Mouse (Mus musculus) spleen, postnatal 36 days (tissue): ENCODE data around the gene Pan3.

Experiments used
- DNase-seq, 2 experiments: peaks; one replicate each; pipeline ENCODE4 v3.0.0; 2022; ENCODE audit warnings: low spot score in 2 of 2, mixed read lengths in 1 of 2

The Pan3 gene

GRCm38 (mm10) chr5:147429535-147430305 lies at the start of gene Pan3:
TSS of gene Pan3 (plus strand) at chr5:147430161.
- peak; percentile 93 to 97 for DNase-seq

- DNase-seq = no peak
Observed at GRCm38 (mm10) chr5:147381396-147381795, 48.6 kb upstream of the Pan3 start.

- no peak for DNase-seq
Observed at GRCm38 (mm10) chr5:147386865-147387264, 43.1 kb upstream of the Pan3 start.

GRCm38 (mm10) chr5:147388376-147389008 lies 41.5 kb upstream of the Pan3 start:
- DNase-seq = no peak

- DNase-seq = no peak
Observed at GRCm38 (mm10) chr5:147389052-147389451, 40.9 kb upstream of the Pan3 start.

GRCm38 (mm10) chr5:147390772-147391171 lies 39.2 kb upstream of the Pan3 start:
- no peak for DNase-seq

GRCm38 (mm10) chr5:147392667-147393213 lies 37.2 kb upstream of the Pan3 start:
- DNase-seq = no peak

GRCm38 (mm10) chr5:147395050-147395449 lies 34.9 kb upstream of the Pan3 start:
- no peak for DNase-seq

- DNase-seq = peak; percentile 51 to 63
Observed at GRCm38 (mm10) chr5:147399843-147400504, 30.0 kb upstream of the Pan3 start, which contains the start of gene Flt3. TSS of gene Flt3 (minus strand) at chr5:147400489.

- no peak for DNase-seq
Observed at GRCm38 (mm10) chr5:147400505-147400979, 29.4 kb upstream of the Pan3 start.

- DNase-seq = no peak
Observed at GRCm38 (mm10) chr5:147401024-147401423, 28.9 kb upstream of the Pan3 start.

- DNase-seq = no peak
Observed at GRCm38 (mm10) chr5:147402505-147402904, 27.5 kb upstream of the Pan3 start.

- DNase-seq = peak; percentile 50 to 53
Observed at GRCm38 (mm10) chr5:147406135-147406534, 23.8 kb upstream of the Pan3 start.

- DNase-seq = no peak
Observed at GRCm38 (mm10) chr5:147408731-147409130, 21.2 kb upstream of the Pan3 start.

- DNase-seq = no peak
Observed at GRCm38 (mm10) chr5:147410585-147410984, 19.4 kb upstream of the Pan3 start.

GRCm38 (mm10) chr5:147417986-147418385 lies 12.0 kb upstream of the Pan3 start:
- no peak for DNase-seq

GRCm38 (mm10) chr5:147418394-147419121 lies 11.4 kb upstream of the Pan3 start:
- DNase-seq = peak; percentile 49 to 55

- DNase-seq = no peak
Observed at GRCm38 (mm10) chr5:147423612-147424011, 6.3 kb upstream of the Pan3 start.

GRCm38 (mm10) chr5:147426048-147426805 lies 3.7 kb upstream of the Pan3 start:
- DNase-seq = no peak

- peak; percentile 30 to 36 for DNase-seq
Observed at GRCm38 (mm10) chr5:147430361-147430935, 487 bp downstream of the Pan3 start.
